Mouse (Mus musculus) adrenal gland, adult 18-20 months (tissue): ENCODE measurements around the gene Ssu72. TPM values are rescaled to one million over a fixed set of nuclear protein-coding genes. Genes with fewer than 3 reads are reported as not detected.
A peak's percentile ranks its signal among the peaks of the same experiment; 100 is the strongest.

ENCODE experiments used
- DNase-seq, 2 experiments: peaks; one replicate each; pipeline ENCODE4 v3.0.0; 2021 to 2022; ENCODE audit warnings: low spot score in 2 of 2
- total RNA-seq, 2 experiments: library from RNA; stranded (reverse); gene quantifications; 1 replicate in 1 of 2; 2 replicates in 1 of 2; pipeline ENCODE4 v1.2.3; 2021

The Ssu72 gene
- total RNA-seq, 2 experiments from 2014 or later: 92.0 to 105 TPM

- DNase-seq: no peak
Observed at GRCm38 (mm10) chr4:155745136-155745535, 40.5 kb downstream of the Ssu72 start.

- DNase-seq: no peak
Observed at GRCm38 (mm10) chr4:155746036-155746548, 41.5 kb downstream of the Ssu72 start.

- DNase-seq: no peak
Observed at GRCm38 (mm10) chr4:155746575-155747490, 42.2 kb downstream of the Ssu72 start.

DNA sequence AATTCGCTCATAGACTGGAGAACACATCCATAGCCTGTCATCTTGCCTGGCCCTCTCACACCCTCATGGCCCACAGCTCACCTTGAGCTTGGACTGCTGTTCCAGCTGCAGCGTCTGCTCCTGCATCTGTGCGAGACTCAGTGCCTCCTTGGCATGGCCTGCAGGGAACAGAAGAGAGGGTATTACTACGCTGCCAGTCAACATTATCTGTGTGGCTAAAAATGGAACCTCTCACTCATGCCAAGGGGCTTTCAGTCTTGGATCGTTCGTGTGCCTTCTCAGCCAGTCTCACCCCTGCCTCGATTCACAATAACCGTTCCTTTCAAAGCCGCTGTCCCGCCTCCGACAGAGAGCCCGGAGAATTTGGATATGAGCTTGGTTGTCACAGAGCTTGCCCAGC, 52.4 kb downstream of the Ssu72 start:
- no peak for DNase-seq

- no peak for DNase-seq
Observed at GRCm38 (mm10) chr4:155759862-155760612, 55.4 kb downstream of the Ssu72 start.

DNA sequence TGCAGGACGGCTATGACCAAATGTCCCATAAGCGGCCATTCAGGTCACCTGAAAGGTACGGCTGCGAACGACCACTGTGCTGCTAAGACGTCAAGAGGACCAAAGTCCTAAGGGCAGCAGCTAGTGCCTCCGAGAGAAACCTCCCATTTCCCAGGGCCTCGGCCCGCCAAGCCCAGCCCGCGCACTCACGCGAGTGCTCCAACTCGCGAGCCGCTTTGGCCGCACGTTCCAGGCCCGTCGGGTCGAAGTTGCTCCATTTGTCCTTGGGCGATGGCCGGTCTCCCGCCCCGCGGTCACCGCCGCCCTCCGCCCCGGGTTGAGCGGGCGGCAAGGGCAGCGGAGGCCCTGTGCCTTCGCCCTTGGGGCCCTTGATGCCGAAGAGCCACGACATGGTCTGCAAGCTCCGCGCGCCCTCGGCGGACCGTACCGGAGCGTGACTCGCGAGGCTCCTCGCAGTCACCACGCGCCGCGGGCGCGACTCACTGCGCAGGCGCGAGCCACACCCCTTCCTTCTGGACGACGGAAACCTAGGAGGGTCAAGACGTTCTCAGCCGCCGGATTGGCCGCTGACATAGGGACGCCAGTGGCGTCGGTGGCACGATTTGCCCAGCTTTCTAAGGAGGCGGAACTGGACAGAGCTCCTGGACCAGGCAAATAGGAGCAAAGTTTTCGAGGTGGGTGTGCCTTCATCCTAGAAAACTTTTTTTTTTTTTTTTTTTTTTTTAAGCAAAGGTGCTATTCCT, 56.2 kb downstream of the Ssu72 start, which contains the start of gene Atad3a:
Gene Atad3a (minus strand): TSS at position 481 of the 743 bp plus-strand sequence.
- DNase-seq: peak; percentile 97 to 98

DNA sequence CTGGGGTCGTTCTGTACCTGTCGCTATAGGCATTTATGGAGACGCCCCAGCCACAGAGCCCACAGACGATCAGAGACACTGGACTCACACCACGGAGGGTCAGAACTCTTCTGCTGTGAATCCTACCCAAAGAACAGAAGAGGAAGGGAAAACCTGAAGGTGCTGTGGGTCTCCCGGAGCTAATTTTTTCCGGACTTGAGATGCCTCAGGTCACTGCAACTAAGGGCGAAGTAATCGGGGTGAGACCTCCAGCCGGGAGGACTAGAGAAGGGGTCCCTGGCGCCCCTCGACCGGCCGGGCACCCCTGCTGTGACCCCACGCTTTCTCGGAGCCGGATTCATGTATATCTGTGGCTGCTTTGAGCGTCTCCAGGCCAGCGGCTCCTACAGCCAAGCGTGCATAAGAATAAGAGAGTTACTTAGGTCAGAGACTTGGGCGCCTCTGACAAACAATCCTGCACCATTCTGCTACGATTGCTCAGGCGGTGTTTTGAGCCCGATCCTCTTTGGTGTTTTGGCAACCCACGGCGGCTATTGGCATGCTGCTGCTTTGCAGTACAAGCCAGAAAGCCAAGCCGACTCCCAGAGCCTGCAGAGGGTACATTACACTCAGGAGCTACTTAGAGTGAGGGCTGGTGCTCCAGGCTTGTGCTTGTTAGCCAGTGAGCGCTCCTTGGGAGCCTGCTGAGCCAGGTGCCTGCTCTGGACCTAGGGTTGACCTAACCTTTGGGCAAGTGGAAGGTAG, 56.9 kb downstream of the Ssu72 start:
- DNase-seq: no peak

DNA sequence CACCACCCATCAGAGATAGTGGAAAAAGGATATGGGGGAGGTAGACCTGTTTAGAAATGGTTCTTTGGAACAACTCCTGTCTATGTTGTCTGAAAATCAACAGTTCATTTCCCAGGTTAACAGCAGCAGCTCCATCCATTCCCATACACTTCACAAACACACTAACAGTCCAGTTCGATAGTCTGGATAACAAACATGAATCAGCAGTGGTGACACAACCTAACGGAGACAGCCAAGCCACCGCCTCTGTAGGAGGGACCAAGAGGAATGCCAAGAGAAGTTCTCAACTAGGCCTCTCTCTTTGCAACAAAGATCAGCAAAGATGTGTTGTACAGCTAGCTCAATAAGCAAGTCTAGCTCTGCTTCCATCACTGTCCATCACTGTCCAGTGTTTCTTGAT, 57.8 kb downstream of the Ssu72 start:
- no peak for DNase-seq

GRCm38 (mm10) chr4:155769496-155769879, 64.9 kb downstream of the Ssu72 start:
- no peak for DNase-seq

DNA sequence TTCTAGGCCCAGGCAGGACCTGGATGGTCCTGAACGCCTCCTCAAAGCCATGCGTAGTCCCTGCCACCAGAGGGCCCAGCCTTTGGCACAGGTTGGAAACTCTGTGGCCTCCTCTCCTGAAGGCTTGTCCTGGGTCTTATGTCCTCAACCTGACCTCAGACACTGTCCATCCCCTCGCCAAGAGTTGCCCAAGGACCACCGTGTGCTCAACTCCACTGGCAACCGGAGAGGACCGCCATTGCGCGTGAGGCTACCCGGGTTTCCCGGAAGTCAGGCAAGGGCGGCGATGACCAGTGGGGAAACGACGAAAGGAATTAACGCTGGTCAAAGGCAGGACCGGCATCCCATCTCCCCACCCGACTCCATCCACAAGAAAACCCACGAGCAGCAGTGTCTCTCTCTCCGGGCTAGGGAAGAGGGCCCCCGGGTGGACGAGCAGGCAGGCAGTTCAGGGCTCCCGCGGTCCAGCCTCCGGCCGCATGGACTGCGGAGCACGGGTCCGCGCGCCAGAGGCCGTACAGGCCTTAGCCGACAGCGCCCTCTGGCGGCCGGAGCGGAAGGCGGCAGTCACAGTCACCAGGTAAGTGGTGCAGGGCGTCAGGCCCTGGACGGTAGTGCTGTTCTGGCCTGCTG, 65.4 kb downstream of the Ssu72 start:
- peak; percentile 96 for DNase-seq

DNA sequence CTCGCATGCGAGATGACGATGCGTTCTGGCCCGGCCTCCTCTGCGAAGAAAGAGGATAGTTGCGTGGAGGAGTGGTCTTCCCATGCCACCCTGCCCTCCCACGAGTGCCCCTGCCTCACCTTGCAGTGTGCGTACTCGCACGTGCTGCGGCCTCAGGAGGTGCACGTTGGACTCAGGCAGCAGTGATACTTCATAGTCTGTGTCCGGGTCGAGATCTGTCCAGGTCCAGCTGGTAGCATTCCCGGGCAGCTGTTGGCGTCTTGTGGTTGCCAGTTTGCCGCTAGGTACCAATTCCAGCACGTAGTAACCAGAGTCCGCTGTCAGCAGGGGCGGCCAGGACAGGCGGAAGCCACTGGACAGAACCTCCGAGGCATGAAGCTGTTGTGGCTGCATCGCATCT, 66.0 kb downstream of the Ssu72 start:
- DNase-seq: peak in 1 of 2 experiments; percentile 25

DNA sequence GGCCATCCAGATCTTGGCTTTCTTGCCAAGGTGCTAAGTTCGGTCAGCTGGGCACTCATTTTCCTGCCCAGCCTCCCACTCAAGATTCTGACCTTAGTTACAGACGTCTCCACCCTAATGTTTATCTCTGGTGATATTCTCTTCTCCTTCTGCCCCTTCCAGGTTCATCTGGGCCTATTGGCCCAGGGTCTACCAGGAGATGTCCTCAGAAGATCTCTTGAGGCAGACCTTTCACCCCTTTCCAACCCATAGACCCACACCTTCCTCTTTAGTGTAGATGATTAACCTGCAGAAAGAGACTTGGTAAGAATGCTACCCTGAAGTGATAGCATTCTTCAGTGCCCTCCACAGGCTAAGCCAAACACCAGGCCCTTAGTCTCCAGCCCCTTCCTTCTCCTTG, 67.1 kb downstream of the Ssu72 start:
- DNase-seq: no peak

- DNase-seq: peak in 1 of 2 experiments; percentile 21
Observed at GRCm38 (mm10) chr4:155772786-155773185, 68.2 kb downstream of the Ssu72 start.

GRCm38 (mm10) chr4:155773335-155774078, 68.9 kb downstream of the Ssu72 start:
- DNase-seq: no peak

GRCm38 (mm10) chr4:155774280-155774754, 69.7 kb downstream of the Ssu72 start, which contains the start of gene Vwa1:
TSS of gene Vwa1 (minus strand) at chr4:155774698.
- DNase-seq: peak; percentile 86 to 88

- peak in 1 of 2 experiments; percentile 33 for DNase-seq
Observed at GRCm38 (mm10) chr4:155774971-155775740, 70.6 kb downstream of the Ssu72 start.

DNA sequence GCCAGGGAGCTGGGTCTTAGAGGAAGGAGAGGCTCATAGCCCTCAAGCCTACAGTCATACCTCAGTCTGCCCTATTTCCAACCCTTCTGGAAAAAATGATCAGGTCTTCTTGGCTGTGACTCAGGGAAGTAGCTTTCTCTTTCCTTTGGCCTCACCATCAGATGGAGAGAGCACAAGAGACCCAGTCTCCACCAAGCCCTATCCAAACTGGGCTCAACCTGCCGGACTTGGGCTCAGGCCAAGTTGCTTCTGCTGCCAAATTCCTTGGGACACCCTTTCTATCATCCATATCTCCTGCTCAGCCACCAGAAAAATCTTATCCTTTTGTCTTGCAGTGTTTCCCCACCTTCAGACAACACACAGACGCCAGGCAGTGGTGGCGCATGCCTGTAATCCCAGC, 71.3 kb downstream of the Ssu72 start:
- DNase-seq: peak in 1 of 2 experiments; percentile 39

- DNase-seq: no peak
Observed at GRCm38 (mm10) chr4:155776704-155777335, 72.2 kb downstream of the Ssu72 start.
